Mouse (Mus musculus): Measurements from ENCODE around the gene Thegl. TPM values are rescaled to one million over a fixed set of nuclear protein-coding genes. Genes with fewer than 3 reads are reported as not detected.

Thegl gene
- total and polyA plus RNA-seq, 2 experiments from 2014 or later: not detected

GRCm38 (mm10) chr5:77070987-77071386, 55.2 kb downstream of the Thegl start:
- Histone ChIP-seq H3K4me2 (ENCODE audit: low read depth, low read length) (no peak overlapping the region), H3K36me3 (replicated peaks; ENCODE audit: control insufficient read depth, insufficient read depth, low read length) (no peaks in the 10 kb centered on the region), H3K27ac (ENCODE audit: low read depth) (no peak overlapping the region), H3K9me3 (replicated peaks; ENCODE audit: control insufficient read depth, low read length) (0 out of 2 replicates have a peak, but pooled peaks cover 4% of the 10 kb centered on the region), H3K4me1 (ENCODE audit: control insufficient read depth, insufficient read depth) (peaks cover 31% of the 10 kb centered on the region), H3K4me3 (ENCODE audit: low read depth, low read length) (no peak overlapping the region), H3K27me3 (ENCODE audit: control insufficient read depth, insufficient read depth, low read length) (no peaks in the 10 kb centered on the region), H3K9ac (replicated peaks; ENCODE audit: low read depth, low read length) (no peak overlapping the region)
- 85% methylated on average over 2 of the region's 2 CpGs for WGBS
- no peak for ATAC-seq (ENCODE audit: insufficient read depth, low read depth)
- TF ChIP-seq CTCF (IDR thresholded peaks at IDR 0.05; ENCODE audit: low read depth) (no peak), EP300 (IDR thresholded peaks at IDR 0.05; ENCODE audit: low read depth) (no peak)
- no peak for DNase-seq (ENCODE audit: low spot score)

- H3K4me3 ChIP-seq (ENCODE audit: low read depth, low read length): no peak overlapping the region
- no peaks in the 10 kb centered on the region for H3K27me3 ChIP-seq (ENCODE audit: control insufficient read depth, insufficient read depth, low read length)
- H3K9ac ChIP-seq (replicated peaks; ENCODE audit: low read depth, low read length): no peak overlapping the region
- no peaks in the 10 kb centered on the region for H3K36me3 ChIP-seq (replicated peaks; ENCODE audit: control insufficient read depth, insufficient read depth, low read length)
- DNase-seq (ENCODE audit: low spot score) (no peak), ATAC-seq (ENCODE audit: insufficient read depth, low read depth) (no peak)
- TF ChIP-seq CTCF (IDR thresholded peaks at IDR 0.05; ENCODE audit: low read depth) (peak; percentile 52), EP300 (IDR thresholded peaks at IDR 0.05; ENCODE audit: low read depth) (no peak)
- H3K9me3 ChIP-seq (replicated peaks; ENCODE audit: control insufficient read depth, low read length): 0 out of 2 replicates have a peak, but pooled peaks cover 4% of the 10 kb centered on the region
- H3K27ac ChIP-seq (ENCODE audit: low read depth): no peak overlapping the region
- WGBS: 78% methylated on average over 3 of the region's 3 CpGs
- no peak overlapping the region for H3K4me2 ChIP-seq (ENCODE audit: low read depth, low read length)
- H3K4me1 ChIP-seq (ENCODE audit: control insufficient read depth, insufficient read depth): peaks cover 31% of the 10 kb centered on the region
Observed at GRCm38 (mm10) chr5:77071626-77072025, 55.8 kb downstream of the Thegl start.

GRCm38 (mm10) chr5:77073794-77074193, 58.0 kb downstream of the Thegl start:
- Histone ChIP-seq H3K4me2 (ENCODE audit: low read depth, low read length) (peak overlapping the region; percentile 34), H3K9ac (replicated peaks; ENCODE audit: low read depth, low read length) (no peak overlapping the region), H3K4me1 (ENCODE audit: control insufficient read depth, insufficient read depth) (peaks cover 24% of the 10 kb centered on the region), H3K27me3 (ENCODE audit: control insufficient read depth, insufficient read depth, low read length) (no peaks in the 10 kb centered on the region), H3K27ac (ENCODE audit: low read depth) (0 out of 2 replicates have a peak overlapping the region, but pooled peaks have one; percentile 9), H3K36me3 (replicated peaks; ENCODE audit: control insufficient read depth, insufficient read depth, low read length) (no peaks in the 10 kb centered on the region), H3K9me3 (replicated peaks; ENCODE audit: control insufficient read depth, low read length) (0 out of 2 replicates have a peak, but pooled peaks cover 4% of the 10 kb centered on the region), H3K4me3 (ENCODE audit: low read depth, low read length) (no peak overlapping the region)
- DNase-seq (ENCODE audit: low spot score): no peak
- WGBS: 39% methylated on average over 8 of the region's 8 CpGs
- ATAC-seq (ENCODE audit: insufficient read depth, low read depth): 0 out of 2 replicates have a peak, but pooled peaks have one; percentile 30
- TF ChIP-seq CTCF (IDR thresholded peaks at IDR 0.05; ENCODE audit: low read depth) (no peak), EP300 (IDR thresholded peaks at IDR 0.05; ENCODE audit: low read depth) (no peak)

GRCm38 (mm10) chr5:77074914-77075313, 59.1 kb downstream of the Thegl start:
- 0 out of 2 replicates have a peak, but pooled peaks have one; percentile 14 for TF ChIP-seq EP300 (IDR thresholded peaks at IDR 0.05; ENCODE audit: low read depth)
- TF ChIP-seq CTCF (IDR thresholded peaks at IDR 0.05; ENCODE audit: low read depth): no peak
- peak overlapping the region; percentile 62 for H3K27ac ChIP-seq (ENCODE audit: low read depth)
- no peaks in the 10 kb centered on the region for H3K36me3 ChIP-seq (replicated peaks; ENCODE audit: control insufficient read depth, insufficient read depth, low read length)
- H3K4me1 ChIP-seq (ENCODE audit: control insufficient read depth, insufficient read depth): peaks cover 24% of the 10 kb centered on the region
- no peaks in the 10 kb centered on the region for H3K9me3 ChIP-seq (replicated peaks; ENCODE audit: control insufficient read depth, low read length)
- 18% methylated on average over 2 of the region's 2 CpGs for WGBS
- no peak overlapping the region for H3K9ac ChIP-seq (replicated peaks; ENCODE audit: low read depth, low read length)
- ATAC-seq (ENCODE audit: insufficient read depth, low read depth) (peak; percentile 78), DNase-seq (ENCODE audit: low spot score) (peak; percentile 80)
- H3K4me3 ChIP-seq (ENCODE audit: low read depth, low read length): no peak overlapping the region
- no peaks in the 10 kb centered on the region for H3K27me3 ChIP-seq (ENCODE audit: control insufficient read depth, insufficient read depth, low read length)
- no peak overlapping the region for H3K4me2 ChIP-seq (ENCODE audit: low read depth, low read length)

GRCm38 (mm10) chr5:77075951-77076350, 60.1 kb downstream of the Thegl start:
- ATAC-seq (ENCODE audit: insufficient read depth, low read depth): no peak

GRCm38 (mm10) chr5:77080761-77081160, 64.9 kb downstream of the Thegl start:
- Histone ChIP-seq H3K36me3 (replicated peaks; ENCODE audit: control insufficient read depth, insufficient read depth, low read length) (0 out of 2 replicates have a peak, but pooled peaks cover 6% of the 10 kb centered on the region), H3K4me3 (ENCODE audit: low read depth, low read length) (no peak overlapping the region), H3K9ac (replicated peaks; ENCODE audit: low read depth, low read length) (no peak overlapping the region), H3K27ac (ENCODE audit: low read depth) (no peak overlapping the region), H3K9me3 (replicated peaks; ENCODE audit: control insufficient read depth, low read length) (no peaks in the 10 kb centered on the region), H3K4me2 (ENCODE audit: low read depth, low read length) (no peak overlapping the region), H3K4me1 (ENCODE audit: control insufficient read depth, insufficient read depth) (no peaks in the 10 kb centered on the region), H3K27me3 (ENCODE audit: control insufficient read depth, insufficient read depth, low read length) (no peaks in the 10 kb centered on the region)
- WGBS: 83% methylated on average over 4 of the region's 4 CpGs
- TF ChIP-seq EP300 (IDR thresholded peaks at IDR 0.05; ENCODE audit: low read depth) (no peak), CTCF (IDR thresholded peaks at IDR 0.05; ENCODE audit: low read depth) (no peak)
- DNase-seq (ENCODE audit: low spot score) (no peak), ATAC-seq (ENCODE audit: insufficient read depth, low read depth) (no peak)

More at GRCm38 (mm10) chr5:77075951-77076350, 60.1 kb downstream of the Thegl start:
- no peaks in the 10 kb centered on the region for H3K27me3 ChIP-seq (ENCODE audit: control insufficient read depth, insufficient read depth, low read length)
- DNase-seq (ENCODE audit: low spot score): no peak
- no peak overlapping the region for H3K4me3 ChIP-seq (ENCODE audit: low read depth, low read length)
- no peak overlapping the region for H3K4me2 ChIP-seq (ENCODE audit: low read depth, low read length)
- H3K4me1 ChIP-seq (ENCODE audit: control insufficient read depth, insufficient read depth): peaks cover 24% of the 10 kb centered on the region
- no peak overlapping the region for H3K9ac ChIP-seq (replicated peaks; ENCODE audit: low read depth, low read length)
- H3K9me3 ChIP-seq (replicated peaks; ENCODE audit: control insufficient read depth, low read length): no peaks in the 10 kb centered on the region
- no peak for TF ChIP-seq CTCF (IDR thresholded peaks at IDR 0.05; ENCODE audit: low read depth)
- TF ChIP-seq EP300 (IDR thresholded peaks at IDR 0.05; ENCODE audit: low read depth): no peak
- 90% methylated on average over 4 of the region's 4 CpGs for WGBS
- H3K36me3 ChIP-seq (replicated peaks; ENCODE audit: control insufficient read depth, insufficient read depth, low read length): no peaks in the 10 kb centered on the region
- no peak overlapping the region for H3K27ac ChIP-seq (ENCODE audit: low read depth)

Measured in heart, postnatal 0 days (tissue).